Mouse (Mus musculus): Measurements from ENCODE around the gene Krt87. TPM values are rescaled to one million over a fixed set of nuclear protein-coding genes. Genes with fewer than 3 reads are reported as not detected.

Gene Krt87
- total RNA-seq, 2 experiments from 2014 or later = 0.55 to 0.62 TPM

- DNase-seq (ENCODE audit: low spot score in 2 of 2) = no peak
Observed at GRCm38 (mm10) chr15:101418950-101419349, 19.7 kb downstream of the Krt87 start.

- no peak for DNase-seq (ENCODE audit: low spot score in 2 of 2)
Observed at GRCm38 (mm10) chr15:101414807-101415565, 23.6 kb downstream of the Krt87 start.

DNA sequence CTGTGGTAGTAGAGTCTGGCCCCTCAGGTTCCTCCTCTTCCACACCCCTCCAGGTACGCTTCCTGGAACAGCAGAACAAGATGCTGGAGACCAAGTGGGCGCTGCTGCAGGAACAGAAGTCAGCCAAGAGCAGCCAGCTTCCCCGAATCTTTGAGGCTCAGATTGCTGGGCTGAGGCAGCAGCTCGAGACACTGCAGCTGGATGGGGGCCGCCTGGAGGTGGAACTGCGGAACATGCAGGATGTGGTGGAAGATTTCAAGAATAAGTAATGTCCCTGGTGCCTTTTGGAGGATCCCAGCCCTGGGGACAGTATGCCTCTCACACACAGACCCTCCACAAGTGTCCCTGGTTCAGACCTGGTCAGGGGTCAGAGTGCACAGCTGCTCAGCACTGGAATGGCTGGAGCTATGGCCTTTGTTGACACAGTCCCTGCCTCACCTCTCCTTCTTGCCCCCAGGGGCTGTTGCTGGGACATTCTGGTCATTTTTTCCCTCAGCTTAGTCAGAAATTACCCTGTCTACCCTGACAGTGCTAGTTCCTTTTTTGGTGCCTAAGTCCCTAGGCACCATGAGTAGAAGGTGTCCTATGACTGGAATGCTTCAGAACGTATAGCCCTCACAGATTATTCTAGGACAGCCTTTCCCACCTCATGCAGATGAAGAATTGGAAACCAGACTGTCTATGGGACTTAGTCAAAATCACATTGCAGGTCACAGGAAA is 24.5 kb downstream of the Krt87 start:
- DNase-seq (ENCODE audit: low spot score in 2 of 2) = no peak

DNA sequence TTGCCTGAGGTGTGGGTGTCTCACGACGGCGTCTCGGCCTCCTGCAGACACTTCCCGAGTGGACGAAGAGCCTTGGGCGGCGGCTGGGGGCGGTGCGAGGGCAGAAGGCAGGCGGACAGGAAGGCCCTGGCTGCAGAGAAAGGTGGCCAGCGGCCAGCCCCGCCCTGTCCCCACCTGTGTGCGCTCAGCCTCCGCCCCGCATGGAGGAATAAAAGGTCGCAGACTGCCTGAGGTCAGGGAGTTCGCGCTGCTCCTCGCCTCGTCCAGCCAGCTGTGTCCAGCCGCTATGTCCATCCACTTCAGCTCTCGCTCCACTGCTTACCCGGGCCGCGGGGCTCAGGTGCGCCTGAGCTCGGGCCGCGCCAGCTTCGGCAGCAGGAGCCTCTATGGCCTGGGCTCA is 26.4 kb downstream of the Krt87 start:
- no peak for DNase-seq (ENCODE audit: low spot score in 2 of 2)

GRCm38 (mm10) chr15:101410775-101411174 is 27.8 kb downstream of the Krt87 start, which contains the start of gene Krt7:
TSS of gene Krt7 (plus strand) at chr15:101411043.
- DNase-seq (ENCODE audit: low spot score in 2 of 2) = no peak

- no peak for DNase-seq (ENCODE audit: low spot score in 2 of 2)
Observed at GRCm38 (mm10) chr15:101398269-101398668, 40.3 kb downstream of the Krt87 start.

- no peak for DNase-seq (ENCODE audit: low spot score in 2 of 2)
Observed at GRCm38 (mm10) chr15:101397683-101398082, 40.9 kb downstream of the Krt87 start.

GRCm38 (mm10) chr15:101396921-101397320 is 41.7 kb downstream of the Krt87 start:
- DNase-seq (ENCODE audit: low spot score in 2 of 2) = no peak

GRCm38 (mm10) chr15:101396466-101396865 is 42.1 kb downstream of the Krt87 start:
- DNase-seq (ENCODE audit: low spot score in 2 of 2) = no peak

DNA sequence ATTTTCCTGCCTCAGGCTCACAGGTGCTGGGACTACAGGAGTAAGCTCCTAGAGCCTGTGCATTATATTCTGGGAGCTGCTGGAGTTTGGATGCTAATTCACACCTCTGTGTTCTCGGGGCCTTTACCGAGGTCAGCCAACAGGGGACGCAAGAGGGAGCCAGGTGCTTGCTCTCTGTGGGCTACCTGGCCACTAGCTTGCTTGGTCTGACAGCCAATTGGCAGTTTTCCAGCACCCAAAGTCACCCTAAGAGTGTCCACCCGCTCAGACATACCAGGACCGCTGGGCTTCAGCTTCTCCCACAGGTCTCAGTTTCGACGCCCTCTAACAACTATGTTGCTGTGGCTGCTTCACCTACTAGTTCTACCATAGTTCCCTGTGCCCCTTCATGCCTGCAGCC is 43.7 kb downstream of the Krt87 start:
- DNase-seq (ENCODE audit: low spot score in 2 of 2) = no peak

- DNase-seq (ENCODE audit: low spot score in 2 of 2) = no peak
Observed at GRCm38 (mm10) chr15:101392251-101392650, 46.4 kb downstream of the Krt87 start.

GRCm38 (mm10) chr15:101390203-101390602 is 48.4 kb downstream of the Krt87 start:
- no peak for DNase-seq (ENCODE audit: low spot score in 2 of 2)

GRCm38 (mm10) chr15:101388034-101388541 is 50.5 kb downstream of the Krt87 start:
- DNase-seq (ENCODE audit: low spot score in 2 of 2) = no peak

DNA sequence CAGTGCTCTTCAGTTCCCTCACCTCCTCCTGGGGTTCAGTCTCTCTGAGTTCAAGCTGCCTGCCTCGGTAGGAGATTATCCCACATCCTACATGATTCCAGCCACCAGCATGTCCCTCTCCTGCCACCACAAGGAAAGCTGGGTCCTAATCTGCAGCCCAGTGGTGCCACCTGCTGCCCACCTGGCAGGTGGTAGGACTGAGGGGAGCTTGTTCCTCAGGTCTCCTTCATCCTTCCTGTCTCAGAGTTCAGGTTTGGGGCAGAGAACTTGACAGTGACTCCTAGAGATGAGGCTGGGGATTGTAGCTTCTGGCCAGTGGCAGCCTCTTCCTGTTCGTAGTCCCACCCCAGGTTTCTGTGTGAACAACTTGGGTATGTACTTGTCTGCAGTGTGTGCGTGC is 51.4 kb downstream of the Krt87 start:
- no peak for DNase-seq (ENCODE audit: low spot score in 2 of 2)

DNA sequence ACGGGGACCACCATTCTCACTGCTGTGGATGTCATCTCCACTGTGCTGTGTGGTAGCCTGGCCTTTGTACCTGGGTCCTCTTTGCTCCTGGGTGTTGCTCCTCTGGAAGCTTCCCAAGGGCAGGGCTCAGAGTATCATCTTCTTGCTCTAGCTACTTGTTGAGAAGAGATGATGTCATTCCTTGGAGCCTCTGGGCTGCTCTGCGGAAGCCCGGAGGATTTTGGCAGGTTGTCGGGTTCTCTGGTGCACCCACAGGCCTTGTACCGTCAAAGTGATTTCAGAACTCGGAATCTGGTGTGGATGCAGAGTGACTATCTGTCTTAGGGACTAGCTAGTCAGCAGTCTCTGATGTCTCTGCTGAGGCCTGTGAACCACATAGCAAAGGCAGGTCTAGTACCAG is 53.5 kb downstream of the Krt87 start:
- no peak for DNase-seq (ENCODE audit: low spot score in 2 of 2)

- no peak for DNase-seq (ENCODE audit: low spot score in 2 of 2)
Observed at GRCm38 (mm10) chr15:101384610-101385009, 54.0 kb downstream of the Krt87 start.

DNA sequence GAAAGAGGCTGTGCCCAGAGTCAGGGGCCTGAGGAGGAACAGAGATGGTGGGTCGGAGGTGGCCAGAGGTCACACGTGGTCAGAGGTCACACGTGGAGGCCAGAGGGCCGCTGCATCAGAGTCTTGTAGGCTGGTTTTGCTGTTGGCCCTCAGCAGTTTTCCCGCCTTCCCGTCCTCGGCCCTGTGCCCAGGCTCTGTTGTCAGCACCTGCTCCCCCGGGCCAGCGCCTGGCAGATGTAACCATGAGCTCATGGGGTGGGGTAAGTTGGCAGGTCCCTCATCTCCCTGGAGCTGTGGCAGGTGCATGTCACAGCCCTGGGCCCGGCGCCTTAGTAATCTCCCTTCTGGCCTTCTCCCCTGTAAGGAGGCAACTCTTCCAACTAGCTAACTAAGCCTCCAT is 55.8 kb downstream of the Krt87 start:
- DNase-seq (ENCODE audit: low spot score in 2 of 2) = no peak

DNA sequence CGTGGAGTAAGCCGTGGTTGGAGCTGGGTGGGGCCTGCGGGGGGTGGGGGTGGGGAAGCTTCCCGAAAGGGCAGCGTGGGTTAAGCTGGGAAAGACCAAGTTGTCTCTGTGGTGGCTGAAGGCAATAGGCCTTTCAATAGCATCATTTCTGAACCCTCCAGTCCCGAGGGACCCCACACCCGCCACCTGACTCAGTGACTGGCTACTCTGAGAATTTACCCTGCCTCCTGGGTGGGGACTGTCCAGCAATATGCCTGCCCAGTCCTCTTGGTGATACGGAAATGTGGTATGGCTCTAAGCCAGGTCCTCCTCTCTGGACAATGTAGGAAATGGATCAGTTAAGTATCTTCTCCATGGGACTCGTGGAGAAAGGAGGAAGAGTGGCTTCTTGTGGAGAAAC is 56.8 kb downstream of the Krt87 start:
- no peak for DNase-seq (ENCODE audit: low spot score in 2 of 2)

Data from layer of hippocampus, postnatal 10 days (tissue).